Mouse (Mus musculus) spleen, adult 2 months (tissue): ENCODE results near the gene Nkx6-2. TPM values are rescaled to one million over a fixed set of nuclear protein-coding genes. Genes with fewer than 3 reads are reported as not detected.

ENCODE experiments used
- DNase-seq, 2 experiments: peaks; one replicate each; pipeline versions ENCODE4 v3.0.0 to v3.0.0-alpha.2; 2012 to 2021; ENCODE audit warnings: low spot score in 2 of 2, low read depth in 1 of 2
- H3K27ac ChIP-seq: fragments of 200-500 bp; 2 replicates; pipeline ENCODE4 v1.5.1; 2012; ENCODE audit warnings: low read length, inconsistent platforms; ENCODE audit not compliant: insufficient read depth
- H3K27me3 ChIP-seq: fragments of 200-500 bp; 2 replicates; pipeline ENCODE4 v1.6.1; 2012; ENCODE audit warnings: mild to moderate bottlenecking, moderate library complexity, low read length, inconsistent platforms; ENCODE audit not compliant: control insufficient read depth, insufficient read depth
- H3K36me3 ChIP-seq: fragments of 200-500 bp; 2 replicates; pipeline ENCODE4 v1.6.1; 2012; ENCODE audit warnings: mild to moderate bottlenecking, low read length, inconsistent platforms; ENCODE audit not compliant: control insufficient read depth, insufficient read depth
- H3K4me1 ChIP-seq: fragments of 200-500 bp; 2 replicates; pipeline ENCODE4 v1.6.1; 2011; ENCODE audit warnings: inconsistent platforms; ENCODE audit not compliant: control insufficient read depth, insufficient read depth, insufficient read length
- H3K4me3 ChIP-seq: fragments of 200-500 bp; 2 replicates; pipeline ENCODE4 v1.5.1; 2011; ENCODE audit warnings: mild to moderate bottlenecking, inconsistent platforms; ENCODE audit not compliant: insufficient read depth, insufficient read length; ENCODE audit errors: extremely low read depth
- CTCF ChIP-seq: fragments of 200-500 bp; IDR thresholded peaks from 2 replicates; pipeline ENCODE4 v1.5.1; 2011; ENCODE audit warnings: mild to moderate bottlenecking, inconsistent platforms; ENCODE audit not compliant: insufficient read depth, insufficient read length, insufficient replicate concordance; ENCODE audit errors: extremely low read depth
- POLR2A ChIP-seq: fragments of 200-500 bp; IDR thresholded peaks from 2 replicates; pipeline ENCODE4 v1.6.1; 2011; ENCODE audit warnings: low read depth, low read length, inconsistent platforms
- WGBS: fragments of 180-500 bp; shearing (Covaris S2); methylation state at CpG from one replicate; pipeline ENCODE4 v1.1.7; 2018; 5-methylcytosine and 5-hydroxymethylcytosine counted together
- polyA plus RNA-seq: library from polyadenylated mRNA; depleted of rRNA; stranded (reverse); fragments of >200 nt; gene quantifications from 2 replicates; pipeline ENCODE4 v1.2.3, GENCODE M21; 2012

Gene Nkx6-2
- polyA plus RNA-seq, 1 experiment, result 0.08 TPM

- H3K27me3 ChIP-seq, result 0 out of 2 replicates have a peak, but pooled peaks cover under 1% of the 10 kb centered on the region
- no peaks in the 10 kb centered on the region for H3K4me1 ChIP-seq
- DNase-seq, result no peak
- H3K36me3 ChIP-seq, result no peaks in the 10 kb centered on the region
- 94% methylated on average over 5 of the region's 5 CpGs for WGBS
- no peak overlapping the region for H3K4me3 ChIP-seq
- H3K27ac ChIP-seq, result no peak overlapping the region
- TF ChIP-seq POLR2A, result no peak
These were observed 8.7 kb upstream of the Nkx6-2 start for GRCm38 (mm10) chr7:139591311-139591710.

- DNase-seq, result peak in 1 of 2 experiments; percentile 18
These were observed 7.7 kb upstream of the Nkx6-2 start for GRCm38 (mm10) chr7:139590302-139590701.

GRCm38 (mm10) chr7:139587919-139588318, 5.3 kb upstream of the Nkx6-2 start:
- H3K36me3 ChIP-seq, result no peaks in the 10 kb centered on the region
- DNase-seq, result no peak
- H3K4me3 ChIP-seq, result no peak overlapping the region
- H3K4me1 ChIP-seq, result no peaks in the 10 kb centered on the region
- peaks cover 13% of the 10 kb centered on the region for H3K27me3 ChIP-seq
- WGBS, result 33% methylated on average over 7 of the region's 7 CpGs
- TF ChIP-seq CTCF, result no peak
- no peak for TF ChIP-seq POLR2A
- H3K27ac ChIP-seq, result no peak overlapping the region

More at GRCm38 (mm10) chr7:139590302-139590701, 7.7 kb upstream of the Nkx6-2 start:
- Histone ChIP-seq H3K36me3 (no peaks in the 10 kb centered on the region), H3K4me3 (no peak overlapping the region), H3K27ac (no peak overlapping the region), H3K27me3 (0 out of 2 replicates have a peak, but pooled peaks cover 2% of the 10 kb centered on the region), H3K4me1 (no peaks in the 10 kb centered on the region)
- TF ChIP-seq POLR2A (no peak), CTCF (peak; percentile 51; the same call in 1 of the 2 replicates)
- 25% methylated on average over 3 of the region's 3 CpGs for WGBS

GRCm38 (mm10) chr7:139585183-139585821, 2.7 kb upstream of the Nkx6-2 start:
- Histone ChIP-seq H3K4me3 (no peak overlapping the region), H3K4me1 (peaks cover 2% of the 10 kb centered on the region; the same call in 1 of the 2 replicates), H3K27me3 (peaks cover 22% of the 10 kb centered on the region), H3K27ac (no peak overlapping the region), H3K36me3 (no peaks in the 10 kb centered on the region)
- TF ChIP-seq POLR2A, result no peak
- no peak for TF ChIP-seq CTCF
- 7% methylated on average over 29 of the region's 29 CpGs for WGBS
- DNase-seq, result no peak

- Histone ChIP-seq H3K27ac (no peak overlapping the region), H3K4me1 (peaks cover 2% of the 10 kb centered on the region; the same call in 1 of the 2 replicates), H3K27me3 (peaks cover 22% of the 10 kb centered on the region), H3K4me3 (no peak overlapping the region), H3K36me3 (no peaks in the 10 kb centered on the region)
- TF ChIP-seq CTCF (no peak), POLR2A (no peak)
- DNase-seq, result no peak
- 3% methylated on average over 53 of the region's 53 CpGs for WGBS
These were observed 1.9 kb upstream of the Nkx6-2 start for GRCm38 (mm10) chr7:139584221-139585175.

- DNase-seq, result no peak
- H3K27me3 ChIP-seq, result peaks cover 22% of the 10 kb centered on the region
These were observed 619 bp upstream of the Nkx6-2 start for GRCm38 (mm10) chr7:139583094-139583737.

More at GRCm38 (mm10) chr7:139583094-139583737, 619 bp upstream of the Nkx6-2 start:
- Histone ChIP-seq H3K4me1 (peaks cover 2% of the 10 kb centered on the region; the same call in 1 of the 2 replicates), H3K36me3 (peaks cover 7% of the 10 kb centered on the region), H3K27ac (no peak overlapping the region), H3K4me3 (no peak overlapping the region)
- 30% methylated on average over 17 of the region's 17 CpGs for WGBS
- no peak for TF ChIP-seq POLR2A
- TF ChIP-seq CTCF, result no peak
